ENCODE assay signal across 16 mouse cellular contexts in the genomic region with DNA sequence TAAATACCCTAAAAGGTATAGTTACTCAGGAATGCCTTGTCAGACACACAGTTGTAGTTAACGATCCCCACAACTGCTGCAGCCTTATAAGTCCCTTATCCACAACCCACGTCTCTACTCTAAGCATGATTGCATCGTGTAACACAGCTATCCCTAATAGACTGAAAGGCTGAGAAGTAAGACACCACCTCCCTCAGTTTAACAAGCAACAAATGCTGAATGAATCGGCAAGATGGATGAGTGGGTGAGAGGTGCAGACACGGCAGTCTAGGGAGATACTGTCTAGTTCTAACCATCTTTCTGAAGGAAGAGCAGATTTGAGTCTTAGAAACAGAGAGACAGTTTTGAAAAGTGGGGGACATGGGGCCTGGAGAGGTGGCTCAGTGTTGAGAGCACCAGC. TPM values are rescaled to one million over a fixed set of nuclear protein-coding genes. Genes with fewer than 3 reads are reported as not detected.
A peak's percentile ranks its signal among the peaks of the same experiment; 100 is the strongest.
DNase-seq lines count a peak whose midpoint lies in the region; ATAC-seq and TF ChIP-seq lines count a peak whose summit lies in the region.
"Had no signal": no experiment of that assay in that cellular context is flagged by ENCODE, and none has a peak within 500 bp of the region (broad histone marks: within the 10 kb centered on the region; RNA-seq: fewer than 3 reads in every experiment).

No protein-coding gene starts in this region.

- H3K27me3 ChIP-seq in kidney, embryonic 16.5 days (ENCODE audit: insufficient read depth, low read length), result no peaks in the 10 kb centered on the region
- no peaks in the 10 kb centered on the region for H3K27me3 ChIP-seq in stomach, embryonic 14.5 days (ENCODE audit: control insufficient read depth, insufficient read depth, low read length)
- H3K27me3 ChIP-seq in stomach, postnatal 0 days (ENCODE audit: control insufficient read depth, insufficient read depth, low read length), result no peaks in the 10 kb centered on the region
- no peaks in the 10 kb centered on the region for H3K27me3 ChIP-seq in limb, embryonic 10.5 days (ENCODE audit: low read depth, poor library complexity, severe bottlenecking)
- H3K27me3 ChIP-seq: hindbrain, embryonic 13.5 days had no signal

- H3K27ac ChIP-seq in kidney, embryonic 16.5 days (ENCODE audit: low read length), result no peak overlapping the region
- peak overlapping the region; percentile 80 for H3K27ac ChIP-seq in stomach, embryonic 14.5 days (ENCODE audit: low read length)
- H3K27ac ChIP-seq in stomach, postnatal 0 days (replicated peaks), result no peak overlapping the region
- peak overlapping the region; percentile 73 for H3K27ac ChIP-seq in limb, embryonic 10.5 days

- H3K36me3 ChIP-seq in kidney, embryonic 16.5 days (ENCODE audit: insufficient read depth, low read length), result peaks cover 4% of the 10 kb centered on the region; the same call in 1 of the 2 replicates
- H3K36me3 ChIP-seq in stomach, embryonic 14.5 days (ENCODE audit: control insufficient read depth, insufficient read depth, low read length), result no peaks in the 10 kb centered on the region
- no peaks in the 10 kb centered on the region for H3K36me3 ChIP-seq in stomach, postnatal 0 days (ENCODE audit: control insufficient read depth, insufficient read depth, low read length)
- H3K36me3 ChIP-seq in limb, embryonic 10.5 days, result peaks cover 5% of the 10 kb centered on the region

- no peak for TF ChIP-seq CTCF in stomach, postnatal 0 days (IDR thresholded peaks at IDR 0.05; ENCODE audit: low read depth)

- no peak for TF ChIP-seq EP300 in stomach, postnatal 0 days (optimal IDR thresholded peaks at IDR 0.05)

- no peak overlapping the region for H3K4me3 ChIP-seq in kidney, embryonic 16.5 days (ENCODE audit: low read length)
- no peak overlapping the region for H3K4me3 ChIP-seq in stomach, embryonic 14.5 days (ENCODE audit: low read depth, low read length)
- no peak overlapping the region for H3K4me3 ChIP-seq in stomach, postnatal 0 days (ENCODE audit: low read depth, low read length)
- no peak overlapping the region for H3K4me3 ChIP-seq in limb, embryonic 10.5 days
- H3K4me3 ChIP-seq: erythroblast, embryonic 14.5 days; hindbrain, embryonic 13.5 days had no signal

- intact Hi-C loops in gastrocnemius, postnatal 14 days (cut with DNase I; ENCODE audit: low total_unique reads), result no loop called here

- no peak overlapping the region for H3K4me2 ChIP-seq in kidney, embryonic 16.5 days (replicated peaks; ENCODE audit: low read depth, low read length)
- H3K4me2 ChIP-seq in stomach, embryonic 14.5 days (replicated peaks; ENCODE audit: low read depth, low read length), result no peak overlapping the region
- no peak overlapping the region for H3K4me2 ChIP-seq in stomach, postnatal 0 days (replicated peaks; ENCODE audit: low read depth)
- H3K4me2 ChIP-seq: hindbrain, embryonic 13.5 days had no signal

- H3K9ac ChIP-seq in kidney, embryonic 16.5 days (replicated peaks; ENCODE audit: low read length), result no peak overlapping the region
- H3K9ac ChIP-seq in stomach, embryonic 14.5 days (replicated peaks; ENCODE audit: low read depth, low read length), result no peak overlapping the region
- H3K9ac ChIP-seq in stomach, postnatal 0 days (ENCODE audit: low read length), result no peak overlapping the region
- H3K9ac ChIP-seq: hindbrain, embryonic 13.5 days had no signal

- peaks cover 19% of the 10 kb centered on the region for H3K4me1 ChIP-seq in kidney, embryonic 16.5 days (ENCODE audit: insufficient read depth, low read length)
- H3K4me1 ChIP-seq in stomach, embryonic 14.5 days (ENCODE audit: control insufficient read depth, insufficient read depth, low read length), result peaks cover 18% of the 10 kb centered on the region; the same call in 1 of the 2 replicates
- H3K4me1 ChIP-seq in stomach, postnatal 0 days (replicated peaks; ENCODE audit: control insufficient read depth, insufficient read depth), result no peaks in the 10 kb centered on the region
- H3K4me1 ChIP-seq in limb, embryonic 10.5 days, result peaks cover 38% of the 10 kb centered on the region

- WGBS in kidney, embryonic 16.5 days, result 69% methylated on average over 5 of the region's 5 CpGs
- 60% methylated on average over 5 of the region's 5 CpGs for WGBS in stomach, embryonic 14.5 days
- WGBS in stomach, postnatal 0 days, result 66% methylated on average over 5 of the region's 5 CpGs
- WGBS in limb, embryonic 10.5 days, result 77% methylated on average over 5 of the region's 5 CpGs

- no peaks in the 10 kb centered on the region for H3K9me3 ChIP-seq in kidney, embryonic 16.5 days (ENCODE audit: low read length)
- no peaks in the 10 kb centered on the region for H3K9me3 ChIP-seq in stomach, embryonic 14.5 days (ENCODE audit: control insufficient read depth, low read depth, low read length)
- no peaks in the 10 kb centered on the region for H3K9me3 ChIP-seq in stomach, postnatal 0 days (ENCODE audit: control insufficient read depth, low read length)
- no peaks in the 10 kb centered on the region for H3K9me3 ChIP-seq in limb, embryonic 10.5 days (replicated peaks)
- H3K9me3 ChIP-seq: G1E; hindbrain, embryonic 13.5 days had no signal

- DNase-seq in kidney, postnatal 14 days, result no peak
- DNase-seq in stomach, postnatal 0 days (ENCODE audit: low spot score), result no peak
- no peak for DNase-seq in limb, embryonic 10.5 days (ENCODE audit: low spot score)
- DNase-seq in spleen, postnatal 4 days (ENCODE audit: low spot score in 2 of 2), result no peak
- DNase-seq in gastrocnemius, postnatal 14 days, result no peak
- DNase-seq in urinary bladder, postnatal 36 days (ENCODE audit: low spot score in 2 of 2), result no peak
- DNase-seq: adrenal gland, adult 2 months; cerebellum, adult 18-20 months; heart, adult 18-20 months; kidney, adult 2 months had no signal

- ATAC-seq in kidney, embryonic 16.5 days (ENCODE audit: low FRiP score, low TSS enrichment), result 0 out of 2 replicates have a peak, but pooled peaks have one; percentile 27
- no peak for ATAC-seq in stomach, embryonic 14.5 days (ENCODE audit: insufficient number of reproducible peaks, insufficient read depth, low FRiP score, low read depth)
- ATAC-seq in stomach, postnatal 0 days (ENCODE audit: low FRiP score, low TSS enrichment), result no peak

RNA-seq across cellular contexts. Expression of a gene that starts 7.2 kb away (rescaled TPM):
- 9.7 and 10.9 TPM in 2 replicates for polyA plus RNA-seq in kidney, embryonic 16.5 days (2015; fragmentation: Nextera tagmentation; extraction: Ambion mirVana)
- 9.0 and 9.8 TPM in 2 replicates for polyA plus RNA-seq in stomach, embryonic 14.5 days (2014; fragmentation: Nextera tagmentation; extraction: Ambion mirVana)
- polyA plus RNA-seq in stomach, postnatal 0 days (2015; fragmentation: Nextera tagmentation; extraction: Ambion mirVana), result 3.0 and 3.2 TPM in 2 replicates
- polyA plus RNA-seq in limb, embryonic 10.5 days (2016; fragmentation: Nextera tagmentation; extraction: Ambion mirVana), result 7.0 and 8.2 TPM in 2 replicates
- 1 to 10 TPM; 6.6 to 8.6 TPM for total RNA-seq in gastrocnemius, postnatal 14 days (2021)

RNA-seq across cellular contexts. Expression of a gene that starts 25.0 kb away (rescaled TPM):
- 57.4 and 57.5 TPM in 2 replicates for polyA plus RNA-seq in kidney, embryonic 16.5 days (2015; fragmentation: Nextera tagmentation; extraction: Ambion mirVana)
- polyA plus RNA-seq in stomach, embryonic 14.5 days (2014; fragmentation: Nextera tagmentation; extraction: Ambion mirVana), result 45.2 and 56.8 TPM in 2 replicates
- 33.6 and 35.9 TPM in 2 replicates for polyA plus RNA-seq in stomach, postnatal 0 days (2015; fragmentation: Nextera tagmentation; extraction: Ambion mirVana)
- 47.2 and 54.2 TPM in 2 replicates for polyA plus RNA-seq in limb, embryonic 10.5 days (2016; fragmentation: Nextera tagmentation; extraction: Ambion mirVana)
- total RNA-seq in gastrocnemius, postnatal 14 days (2021), result 10 to 100 TPM; 26.2 to 27.3 TPM

RNA-seq across cellular contexts. Expression of a gene that starts 25.2 kb away (rescaled TPM):
- polyA plus RNA-seq in kidney, embryonic 16.5 days (2015; fragmentation: Nextera tagmentation; extraction: Ambion mirVana), result 4.1 and 4.4 TPM in 2 replicates
- polyA plus RNA-seq in stomach, embryonic 14.5 days (2014; fragmentation: Nextera tagmentation; extraction: Ambion mirVana), result 2.0 and 2.8 TPM in 2 replicates
- 0.76 and 0.93 TPM in 2 replicates for polyA plus RNA-seq in stomach, postnatal 0 days (2015; fragmentation: Nextera tagmentation; extraction: Ambion mirVana)
- polyA plus RNA-seq in limb, embryonic 10.5 days (2016; fragmentation: Nextera tagmentation; extraction: Ambion mirVana), result 0.68 and 0.91 TPM in 2 replicates
- under 1 TPM; 0.59 to 0.89 TPM for total RNA-seq in gastrocnemius, postnatal 14 days (2021)
- total RNA-seq: monocyte, adult 5-6 weeks had no signal

RNA-seq across cellular contexts. Expression of a gene that starts 43.9 kb away (rescaled TPM):
- polyA plus RNA-seq in kidney, embryonic 16.5 days (2015; fragmentation: Nextera tagmentation; extraction: Ambion mirVana), result 108 and 110 TPM in 2 replicates
- polyA plus RNA-seq in stomach, embryonic 14.5 days (2014; fragmentation: Nextera tagmentation; extraction: Ambion mirVana), result 81.1 and 82.5 TPM in 2 replicates
- polyA plus RNA-seq in stomach, postnatal 0 days (2015; fragmentation: Nextera tagmentation; extraction: Ambion mirVana), result 50.8 and 58.7 TPM in 2 replicates
- polyA plus RNA-seq in limb, embryonic 10.5 days (2016; fragmentation: Nextera tagmentation; extraction: Ambion mirVana), result 126 and 133 TPM in 2 replicates
- total RNA-seq in gastrocnemius, postnatal 14 days (2021), result 10 to 100 TPM; 75.6 to 77.1 TPM

Comparison
In these comparisons a context has a peak if more than half of its experiments do, and no peak if none do; other contexts are left out.
1. H3K27ac ChIP-seq: peak in stomach, embryonic 14.5 days (single experiment) and limb, embryonic 10.5 days (single experiment); none in kidney, embryonic 16.5 days (single experiment) and stomach, postnatal 0 days (single experiment).